ENCODE assay signal across 7 mouse cellular contexts in genomic region chr16:90676920-90677574, GRCm38 (mm10). TPM values are rescaled to one million over a fixed set of nuclear protein-coding genes. Genes with fewer than 3 reads are reported as not detected.
DNase-seq lines count a peak whose midpoint lies in the region.

No protein-coding gene starts in this region.

- intact Hi-C loops in left cerebral cortex, postnatal 4 days (cut with DNase I), result no loop called here

- peak; percentile 5 for DNase-seq in urinary bladder, postnatal 25 days (ENCODE audit: low spot score)
- DNase-seq in urinary bladder, adult 2 months (ENCODE audit: low spot score), result no peak
- peak; percentile 35 for DNase-seq in gastrocnemius, postnatal 10 days
- peak; percentile 18 to 30 for DNase-seq in kidney, postnatal 36 days
- DNase-seq in right cerebral cortex, postnatal 25 days, result peak; percentile 27
- no peak for DNase-seq in cerebellum, adult 9-11 months
- DNase-seq in left cerebral cortex, postnatal 4 days, result no peak

RNA-seq across cellular contexts. Expression of gene Mis18a, which starts 50.2 kb away (rescaled TPM):
- polyA plus RNA-seq in urinary bladder, adult 2 months (2012; rRNA removed), result 11.8 and 15.9 TPM in 2 replicates
- total RNA-seq in gastrocnemius, postnatal 10 days (2021), result 1 to 10 TPM; 3.4 to 4.8 TPM
- 10 to 100 TPM; 11.3 TPM for total RNA-seq in left cerebral cortex, postnatal 4 days (2021)

Comparison
In these comparisons a context has a peak if more than half of its experiments do, and no peak if none do; other contexts are left out.
1. DNase-seq: peak in urinary bladder, postnatal 25 days (single experiment), gastrocnemius, postnatal 10 days (single experiment), kidney, postnatal 36 days (2 of 2) and right cerebral cortex, postnatal 25 days (single experiment); none in urinary bladder, adult 2 months (single experiment), cerebellum, adult 9-11 months (single experiment) and left cerebral cortex, postnatal 4 days (single experiment).